Mouse (Mus musculus) myocyte (in vitro differentiated cells): ENCODE results near the gene Pcp2.

Experiments used
- CEBPB ChIP-seq: IDR thresholded peaks from 2 replicates; pipeline ENCODE4 v1.6.1; 2011; ENCODE audit warnings: mild to moderate bottlenecking, moderate library complexity; ENCODE audit not compliant: poor library complexity, insufficient read depth, severe bottlenecking
- E2F4 ChIP-seq: IDR thresholded peaks from one replicate; pipeline ENCODE4 v1.6.1; 2011; ENCODE audit warnings: mild to moderate bottlenecking, control low read depth, moderate library complexity; ENCODE audit not compliant: insufficient read depth
- MAX ChIP-seq: IDR thresholded peaks from one replicate; pipeline ENCODE4 v1.6.1; 2011; ENCODE audit warnings: low read depth, mild to moderate bottlenecking, control low read depth
- MYOG ChIP-seq, 3 experiments: IDR thresholded peaks; one replicate each; pipeline ENCODE4 v1.6.1; 2011; ENCODE audit warnings: control low read depth in 2 of 3, low read depth in 2 of 3, mild to moderate bottlenecking in 2 of 3; ENCODE audit not compliant: insufficient read length in 2 of 3, control insufficient read depth in 1 of 3, insufficient read depth in 1 of 3
- POLR2A ChIP-seq: IDR thresholded peaks from one replicate; pipeline ENCODE4 v1.6.1; 2011; ENCODE audit warnings: low read depth, mild to moderate bottlenecking, control low read depth, moderate library complexity; ENCODE audit not compliant: insufficient read length
- POLR2AphosphoS2 ChIP-seq: IDR thresholded peaks from one replicate; pipeline ENCODE4 v1.6.1; 2011; ENCODE audit warnings: low read depth, control low read depth; ENCODE audit not compliant: insufficient read length
- TCF12 ChIP-seq: IDR thresholded peaks from one replicate; pipeline ENCODE4 v1.6.1; 2011; ENCODE audit warnings: mild to moderate bottlenecking, control low read depth; ENCODE audit not compliant: poor library complexity, insufficient read depth, severe bottlenecking
- TCF3 ChIP-seq: IDR thresholded peaks from one replicate; pipeline ENCODE4 v1.6.1; 2011; ENCODE audit warnings: low read depth, control low read depth; ENCODE audit not compliant: insufficient read length
- USF1 ChIP-seq: IDR thresholded peaks from one replicate; pipeline ENCODE4 v1.6.1; 2011; ENCODE audit warnings: low read depth, mild to moderate bottlenecking, control low read depth, moderate library complexity

GRCm38 (mm10) chr8:3674671-3675070 lies 49.3 kb upstream of the Pcp2 start:
- TF ChIP-seq POLR2A: no peak
- no peak for TF ChIP-seq TCF3
- TF ChIP-seq MYOG (IDR thresholded peaks at IDR 0.05; ENCODE audit: control insufficient read depth in 1 of 3, insufficient read depth in 1 of 3, insufficient read length in 2 of 3, low read depth in 2 of 3): no peak
- no peak for TF ChIP-seq MAX
- TF ChIP-seq CEBPB: no peak
- TF ChIP-seq USF1: no peak
- no peak for TF ChIP-seq POLR2AphosphoS2
- TF ChIP-seq E2F4: no peak
- no peak for TF ChIP-seq TCF12
